Mouse (Mus musculus) intestine, embryonic 16.5 days (tissue): ENCODE data around the gene 2310057N15Rik. TPM values are rescaled to one million over a fixed set of nuclear protein-coding genes. Genes with fewer than 3 reads are reported as not detected.

ENCODE experiments used
- ATAC-seq: fragments of 200-750 bp; cut with Nextera tagmentation; 2 replicates; pipeline ENCODE4 v1.8.0; 2017; ENCODE audit warnings: moderate TSS enrichment, moderate library complexity
- H3K27ac ChIP-seq: fragments of 300-500 bp; sonication (generic); 2 replicates; pipeline ENCODE4 v1.5.1; 2014; ENCODE audit warnings: mild to moderate bottlenecking, low read length
- H3K27me3 ChIP-seq: fragments of 300-500 bp; sonication (generic); replicated peaks from 2 replicates; pipeline ENCODE4 v1.6.1; 2014; ENCODE audit warnings: low read length, control low read depth, mixed read lengths; ENCODE audit not compliant: control insufficient read depth, insufficient read depth
- H3K36me3 ChIP-seq: fragments of 300-500 bp; sonication (generic); 2 replicates; pipeline ENCODE4 v1.6.1; 2014; ENCODE audit warnings: low read length, control low read depth; ENCODE audit not compliant: control insufficient read depth, insufficient read depth
- H3K4me1 ChIP-seq: fragments of 300-500 bp; sonication (generic); 2 replicates; pipeline ENCODE4 v1.6.1; 2014; ENCODE audit warnings: low read length, control low read depth, mixed read lengths; ENCODE audit not compliant: control insufficient read depth, insufficient read depth
- H3K4me2 ChIP-seq: fragments of 300-500 bp; sonication (generic); 2 replicates; pipeline ENCODE4 v1.6.1; 2014; ENCODE audit warnings: low read depth, low read length, control low read depth
- H3K4me3 ChIP-seq: fragments of 300-500 bp; sonication (generic); 2 replicates; pipeline ENCODE4 v1.5.1; 2014; ENCODE audit warnings: mild to moderate bottlenecking, low read length
- H3K9ac ChIP-seq: fragments of 300-500 bp; sonication (generic); 2 replicates; pipeline ENCODE4 v1.6.1; 2014; ENCODE audit warnings: low read depth, low read length
- H3K9me3 ChIP-seq: fragments of 300-500 bp; sonication (generic); 2 replicates; pipeline ENCODE4 v1.6.1; 2016; ENCODE audit warnings: low read length, control low read depth; ENCODE audit not compliant: control insufficient read depth
- WGBS: fragments of 180-500 bp; shearing (Covaris S2); extraction: QIAGEN DNeasy Blood & Tissue Kit; methylation state at CpG from one replicate; pipeline ENCODE4 v1.1.7; 2014; 5-methylcytosine and 5-hydroxymethylcytosine counted together
- polyA plus RNA-seq: library from polyadenylated mRNA; unstranded; fragments of >200 nt; fragmentation: Nextera tagmentation; extraction: Ambion mirVana; gene quantifications from 2 replicates; pipeline ENCODE4 v1.2.1, GENCODE M21; 2015

The 2310057N15Rik gene
- polyA plus RNA-seq, 1 experiment from 2014 or later = not detected

- Histone ChIP-seq H3K9me3 (no peaks in the 10 kb centered on the region), H3K4me2 (no peak overlapping the region), H3K4me3 (no peak overlapping the region), H3K4me1 (no peaks in the 10 kb centered on the region), H3K9ac (no peak overlapping the region), H3K27me3 (no peaks in the 10 kb centered on the region), H3K36me3 (no peaks in the 10 kb centered on the region), H3K27ac (no peak overlapping the region)
- no peak for ATAC-seq
- 80% methylated on average over 4 of the region's 4 CpGs for WGBS
Observed at GRCm38 (mm10) chr16:88744750-88745340, 29.2 kb downstream of the 2310057N15Rik start.

- H3K36me3 ChIP-seq = no peaks in the 10 kb centered on the region
- H3K9ac ChIP-seq = no peak overlapping the region
- 61% methylated on average over 2 of the region's 2 CpGs for WGBS
- H3K27ac ChIP-seq = no peak overlapping the region
- H3K9me3 ChIP-seq = no peaks in the 10 kb centered on the region
- ATAC-seq = no peak
- no peaks in the 10 kb centered on the region for H3K4me1 ChIP-seq
- no peak overlapping the region for H3K4me3 ChIP-seq
- H3K4me2 ChIP-seq = no peak overlapping the region
- H3K27me3 ChIP-seq = no peaks in the 10 kb centered on the region
Observed at GRCm38 (mm10) chr16:88735391-88735790, 38.6 kb downstream of the 2310057N15Rik start.

GRCm38 (mm10) chr16:88728812-88729275, 45.2 kb downstream of the 2310057N15Rik start, which contains the start of gene Krtap13-1:
Gene Krtap13-1 (plus strand): TSS chr16:88728862.
- no peak within 1 kb of the TSS for H3K27ac ChIP-seq
- H3K4me1 ChIP-seq = no peaks in the 10 kb centered on the region
- 75% methylated on average over 4 of the region's 4 CpGs for WGBS
- no peak within 1 kb of the TSS for H3K9ac ChIP-seq
- no peaks in the 10 kb centered on the region for H3K27me3 ChIP-seq
- no peak within 1 kb of the TSS for H3K4me2 ChIP-seq
- no peaks in the 10 kb centered on the region for H3K36me3 ChIP-seq
- ATAC-seq = no peak
- H3K9me3 ChIP-seq = no peaks in the 10 kb centered on the region
- no peak within 1 kb of the TSS for H3K4me3 ChIP-seq

Other genes starting within 250 kb of the 2310057N15Rik start
- gene Cldn8, start 211.0 kb downstream of the 2310057N15Rik start, polyA plus RNA-seq = 107 and 111 TPM in 2 replicates
- not detected in 2 replicates for gene Krtap24-1, start 161.9 kb downstream of the 2310057N15Rik start, polyA plus RNA-seq
- gene 2310079G19Rik, start 146.5 kb downstream of the 2310057N15Rik start, polyA plus RNA-seq = not detected in 2 replicates
- gene Krtap26-1, start 126.4 kb downstream of the 2310057N15Rik start, polyA plus RNA-seq = 0.28 TPM in 1 of 2 replicates, not detected in the other
- not detected in 2 replicates for gene Krtap27-1, start 102.5 kb downstream of the 2310057N15Rik start, polyA plus RNA-seq
- gene 2310061N02Rik, start 66.2 kb downstream of the 2310057N15Rik start, polyA plus RNA-seq = not detected in 2 replicates
- gene Krtap13-1, start 45.3 kb downstream of the 2310057N15Rik start, polyA plus RNA-seq = not detected in 2 replicates
- gene Krtap13, start 22.6 kb downstream of the 2310057N15Rik start, polyA plus RNA-seq = 0.21 TPM in 1 of 2 replicates, not detected in the other
- gene 2310034C09Rik, start 15.4 kb downstream of the 2310057N15Rik start, polyA plus RNA-seq = 0.34 TPM in 1 of 2 replicates, not detected in the other
- not detected in 2 replicates for gene Gm5965, start 3.7 kb upstream of the 2310057N15Rik start, polyA plus RNA-seq
- not detected in 2 replicates for gene Gm20741, start 38.0 kb upstream of the 2310057N15Rik start, polyA plus RNA-seq
- gene Krtap15, start 46.0 kb upstream of the 2310057N15Rik start, polyA plus RNA-seq = not detected in 2 replicates
- gene Krtap14, start 51.9 kb upstream of the 2310057N15Rik start, polyA plus RNA-seq = not detected in 2 replicates
- gene Krtap19-1, start 95.2 kb upstream of the 2310057N15Rik start, polyA plus RNA-seq = not detected in 2 replicates
- gene Krtap19-2, start 100.1 kb upstream of the 2310057N15Rik start, polyA plus RNA-seq = not detected in 2 replicates
- gene Krtap19-3, start 103.8 kb upstream of the 2310057N15Rik start, polyA plus RNA-seq = not detected in 2 replicates
- gene Krtap19-4, start 110.9 kb upstream of the 2310057N15Rik start, polyA plus RNA-seq = not detected in 2 replicates
- not detected in 2 replicates for gene Krtap19-5, start 122.3 kb upstream of the 2310057N15Rik start, polyA plus RNA-seq
- gene Krtap19-9b, start 158.1 kb upstream of the 2310057N15Rik start, polyA plus RNA-seq = not detected in 2 replicates
- not detected in 2 replicates for gene Krtap16-3, start 188.7 kb upstream of the 2310057N15Rik start, polyA plus RNA-seq
- gene Krtap22-2, start 236.6 kb upstream of the 2310057N15Rik start, polyA plus RNA-seq = not detected in 2 replicates
- not detected in 2 replicates for gene Gm10229, start 241.1 kb upstream of the 2310057N15Rik start, polyA plus RNA-seq